In genomic region chr6:118455042-118455631, GRCm38 (mm10) we compare ENCODE assay signal across 8 mouse cellular contexts. TPM values are rescaled to one million over a fixed set of nuclear protein-coding genes. Genes with fewer than 3 reads are reported as not detected.
A peak's percentile ranks its signal among the peaks of the same experiment; 100 is the strongest.
DNase-seq lines count a peak whose midpoint lies in the region; ATAC-seq and TF ChIP-seq lines count a peak whose summit lies in the region.

TSS of gene Zfp248 (minus strand) at chr6:118455528.

- no peaks in the 10 kb centered on the region for H3K9me3 ChIP-seq in hindbrain, embryonic 10.5 days
- H3K9me3 ChIP-seq in lung, embryonic 16.5 days (ENCODE audit: control insufficient read depth, low read length) = no peaks in the 10 kb centered on the region

- peaks cover 22% of the 10 kb centered on the region for H3K4me1 ChIP-seq in hindbrain, embryonic 10.5 days (replicated peaks)
- peaks cover 8% of the 10 kb centered on the region for H3K4me1 ChIP-seq in lung, embryonic 16.5 days (replicated peaks; ENCODE audit: control insufficient read depth, insufficient read depth, low read length)
- peaks cover 3% of the 10 kb centered on the region for H3K4me1 ChIP-seq in thymus, adult 2 months (replicated peaks; ENCODE audit: control insufficient read depth, insufficient read depth, low read length)

- DNase-seq in Muller cell, postnatal 12 days (ENCODE audit: inconsistent ontology term) = peak; percentile 92
- peak; percentile 96 for DNase-seq in cerebellum, adult 9-10 months
- peak; percentile 92 for DNase-seq in hindbrain, embryonic 10.5 days (ENCODE audit: low spot score)
- peak; percentile 94 for DNase-seq in layer of hippocampus, adult 9-11 months
- peak; percentile 79 for DNase-seq in ovary, adult 18-20 months (ENCODE audit: low spot score)
- peak; percentile 76 for DNase-seq in thymus, adult 2 months

- H3K4me3 ChIP-seq in hindbrain, embryonic 10.5 days = peak within 1 kb of the TSS; percentile 86
- peak within 1 kb of the TSS; percentile 85 for H3K4me3 ChIP-seq in lung, embryonic 16.5 days (ENCODE audit: low read length)
- H3K4me3 ChIP-seq in thymus, adult 2 months (ENCODE audit: control insufficient read depth, insufficient read depth, low read length) = peak within 1 kb of the TSS; percentile 76

- peak; percentile 58; the same call in 1 of the 2 replicates for TF ChIP-seq CTCF in thymus, adult 2 months (IDR thresholded peaks at IDR 0.05; ENCODE audit: borderline replicate concordance, control insufficient read depth, extremely low read depth, insufficient read depth, low read length, poor library complexity)

- ATAC-seq in frontal cortex, adult (ENCODE audit: low TSS enrichment) = peak; percentile 97
- ATAC-seq in lung, embryonic 16.5 days (ENCODE audit: low read depth) = peak; percentile 96

- H3K9ac ChIP-seq in lung, embryonic 16.5 days (ENCODE audit: low read length) = peak within 1 kb of the TSS; percentile 96

- peak within 1 kb of the TSS; percentile 81 for H3K4me2 ChIP-seq in lung, embryonic 16.5 days (ENCODE audit: low read depth, low read length)

- no peak for TF ChIP-seq POLR2A in thymus, adult 2 months (IDR thresholded peaks at IDR 0.05; ENCODE audit: control insufficient read depth, extremely low read depth, insufficient read depth, low read length, poor library complexity)

- WGBS in hindbrain, embryonic 10.5 days = under 1% methylated on average over 43 of the region's 43 CpGs
- WGBS in lung, embryonic 16.5 days = under 1% methylated on average over 43 of the region's 43 CpGs
- WGBS in thymus, adult 2 months = under 1% methylated on average over 43 of the region's 43 CpGs

- peak within 1 kb of the TSS; percentile 96 for H3K27ac ChIP-seq in hindbrain, embryonic 10.5 days
- peak within 1 kb of the TSS; percentile 94 for H3K27ac ChIP-seq in lung, embryonic 16.5 days (ENCODE audit: low read length)
- no peak within 1 kb of the TSS for H3K27ac ChIP-seq in thymus, adult 2 months (ENCODE audit: control insufficient read depth, insufficient read depth, low read length)

- H3K36me3 ChIP-seq in hindbrain, embryonic 10.5 days = peaks cover 17% of the 10 kb centered on the region
- H3K36me3 ChIP-seq in lung, embryonic 16.5 days (ENCODE audit: control insufficient read depth, insufficient read depth, low read length) = no peaks in the 10 kb centered on the region
- H3K36me3 ChIP-seq in thymus, adult 2 months (ENCODE audit: control insufficient read depth, insufficient read depth, low read length) = no peaks in the 10 kb centered on the region

- H3K27me3 ChIP-seq in hindbrain, embryonic 10.5 days (ENCODE audit: insufficient read depth, poor library complexity, severe bottlenecking) = no peaks in the 10 kb centered on the region
- no peaks in the 10 kb centered on the region for H3K27me3 ChIP-seq in lung, embryonic 16.5 days (ENCODE audit: control insufficient read depth, insufficient read depth, low read depth, low read length)
- H3K27me3 ChIP-seq in thymus, adult 2 months (ENCODE audit: control insufficient read depth, insufficient read depth, low read length) = no peaks in the 10 kb centered on the region

RNA-seq across cellular contexts. Expression of gene Zfp248, which starts in this region (rescaled TPM):
- 12.6 and 13.8 TPM in 2 replicates for polyA plus RNA-seq in hindbrain, embryonic 10.5 days (2016; fragmentation: Nextera tagmentation; extraction: Ambion mirVana)
- polyA plus RNA-seq in lung, embryonic 16.5 days (2015; fragmentation: Nextera tagmentation; extraction: Ambion mirVana) = 6.8 and 7.6 TPM in 2 replicates
- 0.86 and 1.1 TPM in 2 replicates for polyA plus RNA-seq in thymus, adult 2 months (2012; rRNA removed)
